Mouse (Mus musculus): ENCODE measurements at regions not wholly inside any gene's neighbourhood (a gene's known extent, or its start where the extent isn't known, plus 50 kb on each side); places are given as distances from the start of the nearest gene placed in this dataset.

- TF ChIP-seq POLR2A (IDR thresholded peaks at IDR 0.05; ENCODE audit: borderline replicate concordance, extremely low read depth, insufficient read depth, insufficient read length, poor library complexity, severe bottlenecking) = no peak
- TF ChIP-seq CTCF (IDR thresholded peaks at IDR 0.05; ENCODE audit: borderline replicate concordance, extremely low read depth, insufficient read depth, insufficient read length) = no peak
Observed at GRCm38 (mm10) chr1:57489176-57489575, 82.3 kb upstream of the Tyw5 start.
